Mouse (Mus musculus) myocyte (in vitro differentiated cells): ENCODE data around the gene Edc3. TPM values are rescaled to one million over a fixed set of nuclear protein-coding genes. Genes with fewer than 3 reads are reported as not detected.
A peak's percentile ranks its signal among the peaks of the same experiment; 100 is the strongest.

Experiments
- H3K27me3 ChIP-seq: one replicate; pipeline ENCODE4 v1.6.1; 2011; ENCODE audit not compliant: control insufficient read depth, insufficient read depth, insufficient read length
- H3K36me3 ChIP-seq: one replicate; pipeline ENCODE4 v1.6.1; 2011; ENCODE audit not compliant: control insufficient read depth, insufficient read depth
- H3K4me2 ChIP-seq: one replicate; pipeline ENCODE4 v1.6.1; 2011; ENCODE audit warnings: low read depth, control low read depth
- H3K4me3 ChIP-seq: one replicate; pipeline ENCODE4 v1.5.1; 2011; ENCODE audit warnings: mild to moderate bottlenecking, control low read depth, moderate library complexity
- H3K79me2 ChIP-seq: one replicate; pipeline ENCODE4 v1.6.1; 2011; ENCODE audit not compliant: control insufficient read depth, insufficient read depth
- H3ac ChIP-seq: one replicate; pipeline ENCODE4 v1.6.1; 2011; ENCODE audit not compliant: control insufficient read depth, insufficient read length
- CEBPB ChIP-seq: IDR thresholded peaks from 2 replicates; pipeline ENCODE4 v1.6.1; 2011; ENCODE audit warnings: mild to moderate bottlenecking, moderate library complexity; ENCODE audit not compliant: poor library complexity, insufficient read depth, severe bottlenecking
- E2F4 ChIP-seq: IDR thresholded peaks from one replicate; pipeline ENCODE4 v1.6.1; 2011; ENCODE audit warnings: mild to moderate bottlenecking, control low read depth, moderate library complexity; ENCODE audit not compliant: insufficient read depth
- MAX ChIP-seq: IDR thresholded peaks from one replicate; pipeline ENCODE4 v1.6.1; 2011; ENCODE audit warnings: low read depth, mild to moderate bottlenecking, control low read depth
- MYOD1 ChIP-seq, 3 experiments: IDR thresholded peaks; one replicate each; pipeline ENCODE4 v1.6.1; 2011; ENCODE audit warnings: control low read depth in 2 of 3, low read depth in 2 of 3, mild to moderate bottlenecking in 2 of 3, moderate library complexity in 1 of 3; ENCODE audit not compliant: insufficient read length in 2 of 3, control insufficient read depth in 1 of 3
- MYOG ChIP-seq, 3 experiments: IDR thresholded peaks; one replicate each; pipeline ENCODE4 v1.6.1; 2011; ENCODE audit warnings: control low read depth in 2 of 3, low read depth in 2 of 3, mild to moderate bottlenecking in 2 of 3; ENCODE audit not compliant: insufficient read length in 2 of 3, control insufficient read depth in 1 of 3, insufficient read depth in 1 of 3
- POLR2A ChIP-seq: IDR thresholded peaks from one replicate; pipeline ENCODE4 v1.6.1; 2011; ENCODE audit warnings: low read depth, mild to moderate bottlenecking, control low read depth, moderate library complexity; ENCODE audit not compliant: insufficient read length
- POLR2AphosphoS2 ChIP-seq: IDR thresholded peaks from one replicate; pipeline ENCODE4 v1.6.1; 2011; ENCODE audit warnings: low read depth, control low read depth; ENCODE audit not compliant: insufficient read length
- REST ChIP-seq: IDR thresholded peaks from one replicate; pipeline ENCODE4 v1.6.1; 2011; ENCODE audit warnings: mild to moderate bottlenecking, control low read depth, moderate library complexity; ENCODE audit not compliant: insufficient read depth, insufficient read length
- SRF ChIP-seq: IDR thresholded peaks from one replicate; pipeline ENCODE4 v1.6.1; 2011; ENCODE audit warnings: low read depth; ENCODE audit not compliant: control insufficient read depth, insufficient read length
- TCF12 ChIP-seq: IDR thresholded peaks from one replicate; pipeline ENCODE4 v1.6.1; 2011; ENCODE audit warnings: mild to moderate bottlenecking, control low read depth; ENCODE audit not compliant: poor library complexity, insufficient read depth, severe bottlenecking
- TCF3 ChIP-seq: IDR thresholded peaks from one replicate; pipeline ENCODE4 v1.6.1; 2011; ENCODE audit warnings: low read depth, control low read depth; ENCODE audit not compliant: insufficient read length
- USF1 ChIP-seq: IDR thresholded peaks from one replicate; pipeline ENCODE4 v1.6.1; 2011; ENCODE audit warnings: low read depth, mild to moderate bottlenecking, control low read depth, moderate library complexity
- polyA plus RNA-seq: library from polyadenylated mRNA; unstranded; fragments of >200 nt; fragmentation: generic; extraction: Trizol; gene quantifications from one replicate; pipeline ENCODE4 v1.2.1, GENCODE M21; 2012; ENCODE audit warnings: missing spikeins

Gene Edc3
- polyA plus RNA-seq, 1 experiment = 11.0 TPM

GRCm38 (mm10) chr9:57669566-57669965 is 38.8 kb upstream of the Edc3 start:
- H3K36me3 ChIP-seq = no peaks in the 10 kb centered on the region
- TF ChIP-seq SRF = no peak
- TF ChIP-seq TCF3 = no peak
- TF ChIP-seq POLR2A = no peak
- TF ChIP-seq MYOD1 (IDR thresholded peaks at IDR 0.05; ENCODE audit: control insufficient read depth in 1 of 3, insufficient read length in 2 of 3, low read depth in 2 of 3) = no peak
- TF ChIP-seq CEBPB = no peak
- H3K4me2 ChIP-seq = no peak overlapping the region
- no peak overlapping the region for H3K4me3 ChIP-seq
- H3K79me2 ChIP-seq = no peaks in the 10 kb centered on the region
- H3ac ChIP-seq = no peak overlapping the region
- H3K27me3 ChIP-seq = peaks cover 11% of the 10 kb centered on the region

- H3K36me3 ChIP-seq = no peaks in the 10 kb centered on the region
- no peaks in the 10 kb centered on the region for H3K79me2 ChIP-seq
- peaks cover 11% of the 10 kb centered on the region for H3K27me3 ChIP-seq
- H3ac ChIP-seq = no peak overlapping the region
- TF ChIP-seq TCF12 (no peak), MAX (no peak), POLR2A (no peak), MYOG (IDR thresholded peaks at IDR 0.05; ENCODE audit: control insufficient read depth in 1 of 3, insufficient read depth in 1 of 3, insufficient read length in 2 of 3, low read depth in 2 of 3) (no peak), MYOD1 (IDR thresholded peaks at IDR 0.05; ENCODE audit: control insufficient read depth in 1 of 3, insufficient read length in 2 of 3, low read depth in 2 of 3) (no peak), TCF3 (no peak), POLR2AphosphoS2 (no peak), USF1 (no peak), CEBPB (0 out of 2 replicates have a peak, but pooled peaks have one; percentile 5)
- H3K4me3 ChIP-seq = no peak overlapping the region
- no peak overlapping the region for H3K4me2 ChIP-seq
Observed at GRCm38 (mm10) chr9:57671037-57671436, 37.3 kb upstream of the Edc3 start.

- Histone ChIP-seq H3K27me3 (peaks cover 11% of the 10 kb centered on the region), H3K36me3 (no peaks in the 10 kb centered on the region), H3ac (no peak overlapping the region), H3K79me2 (no peaks in the 10 kb centered on the region), H3K4me3 (no peak overlapping the region), H3K4me2 (no peak overlapping the region)
- TF ChIP-seq TCF3 (no peak), MYOG (IDR thresholded peaks at IDR 0.05; ENCODE audit: control insufficient read depth in 1 of 3, insufficient read depth in 1 of 3, insufficient read length in 2 of 3, low read depth in 2 of 3) (no peak), USF1 (no peak), POLR2AphosphoS2 (no peak), MAX (no peak)
Observed at GRCm38 (mm10) chr9:57671500-57671899, 36.8 kb upstream of the Edc3 start.

- Histone ChIP-seq H3K4me2 (no peak overlapping the region), H3K27me3 (peaks cover 27% of the 10 kb centered on the region), H3K79me2 (no peaks in the 10 kb centered on the region), H3K4me3 (no peak overlapping the region), H3K36me3 (no peaks in the 10 kb centered on the region), H3ac (no peak overlapping the region)
- TF ChIP-seq POLR2A = no peak
- TF ChIP-seq E2F4 = no peak
- TF ChIP-seq TCF12 = no peak
- no peak for TF ChIP-seq MYOG (IDR thresholded peaks at IDR 0.05; ENCODE audit: control insufficient read depth in 1 of 3, insufficient read depth in 1 of 3, insufficient read length in 2 of 3, low read depth in 2 of 3)
- TF ChIP-seq REST = no peak
- TF ChIP-seq MYOD1 (IDR thresholded peaks at IDR 0.05; ENCODE audit: control insufficient read depth in 1 of 3, insufficient read length in 2 of 3, low read depth in 2 of 3) = no peak
- no peak for TF ChIP-seq USF1
Observed at GRCm38 (mm10) chr9:57681411-57681810, 26.9 kb upstream of the Edc3 start.

GRCm38 (mm10) chr9:57683520-57683919 is 24.8 kb upstream of the Edc3 start, which contains the start of gene Cyp1a2:
Cyp1a2 (minus strand) TSS chr9:57683703.
- Histone ChIP-seq H3K4me3 (no peak within 1 kb of the TSS), H3K36me3 (no peaks in the 10 kb centered on the region), H3ac (no peak within 1 kb of the TSS), H3K4me2 (no peak within 1 kb of the TSS), H3K27me3 (peaks cover 23% of the 10 kb centered on the region), H3K79me2 (no peaks in the 10 kb centered on the region)
- no peak for TF ChIP-seq POLR2AphosphoS2
- TF ChIP-seq USF1 = no peak
- no peak for TF ChIP-seq POLR2A
- TF ChIP-seq SRF = no peak
- TF ChIP-seq TCF12 = no peak
- no peak for TF ChIP-seq CEBPB
- TF ChIP-seq TCF3 = no peak
- TF ChIP-seq REST = no peak
- no peak for TF ChIP-seq MAX
- TF ChIP-seq MYOD1 (IDR thresholded peaks at IDR 0.05; ENCODE audit: control insufficient read depth in 1 of 3, insufficient read length in 2 of 3, low read depth in 2 of 3) = no peak
- TF ChIP-seq MYOG (IDR thresholded peaks at IDR 0.05; ENCODE audit: control insufficient read depth in 1 of 3, insufficient read depth in 1 of 3, insufficient read length in 2 of 3, low read depth in 2 of 3) = no peak
- TF ChIP-seq E2F4 = no peak
